Mouse (Mus musculus) neural tube, embryonic 15.5 days (tissue): Measurements from ENCODE around the gene Trim62. TPM values are rescaled to one million over a fixed set of nuclear protein-coding genes. Genes with fewer than 3 reads are reported as not detected.
A peak's percentile ranks its signal among the peaks of the same experiment; 100 is the strongest.

Experiments used
- ATAC-seq: fragments of 200-750 bp; cut with Nextera tagmentation; 2 replicates; pipeline ENCODE4 v1.8.0; 2017; ENCODE audit warnings: mild to moderate bottlenecking, moderate TSS enrichment, moderate library complexity; ENCODE audit not compliant: low FRiP score
- H3K27ac ChIP-seq: fragments of 300-500 bp; sonication (generic); replicated peaks from 2 replicates; pipeline ENCODE4 v1.5.1; 2015; ENCODE audit warnings: mild to moderate bottlenecking, inconsistent platforms
- H3K27me3 ChIP-seq: fragments of 300-500 bp; sonication (generic); replicated peaks from 2 replicates; pipeline ENCODE4 v1.6.1; 2015; ENCODE audit warnings: inconsistent platforms
- H3K36me3 ChIP-seq: fragments of 300-500 bp; sonication (generic); 2 replicates; pipeline ENCODE4 v1.6.1; 2015; ENCODE audit warnings: inconsistent platforms
- H3K4me1 ChIP-seq: fragments of 300-500 bp; sonication (generic); 2 replicates; pipeline ENCODE4 v1.6.1; 2015; ENCODE audit warnings: inconsistent platforms
- H3K4me2 ChIP-seq: fragments of 300-500 bp; sonication (generic); 2 replicates; pipeline ENCODE4 v1.6.1; 2015; ENCODE audit warnings: inconsistent platforms, mild to moderate bottlenecking, moderate library complexity
- H3K4me3 ChIP-seq: fragments of 300-500 bp; sonication (generic); replicated peaks from 2 replicates; pipeline ENCODE4 v1.5.1; 2015; ENCODE audit warnings: mild to moderate bottlenecking, inconsistent platforms
- H3K9ac ChIP-seq: fragments of 300-500 bp; sonication (generic); replicated peaks from 2 replicates; pipeline ENCODE4 v1.6.1; 2015; ENCODE audit warnings: mild to moderate bottlenecking, inconsistent platforms
- H3K9me3 ChIP-seq: fragments of 300-500 bp; sonication (generic); replicated peaks from 2 replicates; pipeline ENCODE4 v1.6.1; 2016; ENCODE audit warnings: inconsistent platforms
- WGBS: fragments of 180-500 bp; shearing (Covaris S2); methylation state at CpG from one replicate; pipeline ENCODE4 v1.1.7; 2015; ENCODE audit warnings: mixed read lengths; 5-methylcytosine and 5-hydroxymethylcytosine counted together
- polyA plus RNA-seq: library from polyadenylated mRNA; unstranded; fragments of >200 nt; fragmentation: Nextera tagmentation; extraction: Ambion mirVana; gene quantifications from 2 replicates; pipeline ENCODE4 v1.2.1, GENCODE M21; 2015

The Trim62 gene
- polyA plus RNA-seq, 1 experiment from 2014 or later = 25.5 TPM

- no peaks in the 10 kb centered on the region for H3K9me3 ChIP-seq
- H3K4me2 ChIP-seq = peak overlapping the region; percentile 45
- WGBS = 63% methylated on average over 10 of the region's 10 CpGs
- 0 out of 2 replicates have a peak overlapping the region, but pooled peaks have one; percentile 17 for H3K9ac ChIP-seq
- no peak for ATAC-seq
- no peaks in the 10 kb centered on the region for H3K27me3 ChIP-seq
- H3K36me3 ChIP-seq = no peaks in the 10 kb centered on the region
- peaks cover 72% of the 10 kb centered on the region for H3K4me1 ChIP-seq
- 0 out of 2 replicates have a peak overlapping the region, but pooled peaks have one; percentile 28 for H3K27ac ChIP-seq
- H3K4me3 ChIP-seq = 0 out of 2 replicates have a peak overlapping the region, but pooled peaks have one; percentile 6
Measured at GRCm38 (mm10) chr4:128887026-128887425, 3.6 kb downstream of the Trim62 start.

- ATAC-seq = no peak
- H3K36me3 ChIP-seq = no peaks in the 10 kb centered on the region
- H3K4me2 ChIP-seq = peak overlapping the region; percentile 45
- no peaks in the 10 kb centered on the region for H3K27me3 ChIP-seq
- H3K4me1 ChIP-seq = peaks cover 74% of the 10 kb centered on the region
- WGBS = 26% methylated on average over 9 of the region's 9 CpGs
- H3K9me3 ChIP-seq = no peaks in the 10 kb centered on the region
- no peak overlapping the region for H3K9ac ChIP-seq
- H3K27ac ChIP-seq = 0 out of 2 replicates have a peak overlapping the region, but pooled peaks have one; percentile 28
- H3K4me3 ChIP-seq = no peak overlapping the region
Measured at GRCm38 (mm10) chr4:128887641-128888091, 4.3 kb downstream of the Trim62 start.

- Histone ChIP-seq H3K4me1 (peaks cover 70% of the 10 kb centered on the region), H3K4me2 (no peak overlapping the region), H3K36me3 (no peaks in the 10 kb centered on the region), H3K27me3 (no peaks in the 10 kb centered on the region), H3K9me3 (no peaks in the 10 kb centered on the region), H3K9ac (no peak overlapping the region), H3K27ac (0 out of 2 replicates have a peak overlapping the region, but pooled peaks have one; percentile 28), H3K4me3 (no peak overlapping the region)
- ATAC-seq = no peak
- 86% methylated on average over 6 of the region's 6 CpGs for WGBS
Measured at GRCm38 (mm10) chr4:128888436-128888990, 5.1 kb downstream of the Trim62 start.

- Histone ChIP-seq H3K4me3 (no peak overlapping the region), H3K27me3 (no peaks in the 10 kb centered on the region), H3K27ac (no peak overlapping the region), H3K4me2 (no peak overlapping the region), H3K9ac (no peak overlapping the region), H3K9me3 (no peaks in the 10 kb centered on the region), H3K4me1 (peaks cover 63% of the 10 kb centered on the region), H3K36me3 (no peaks in the 10 kb centered on the region)
- 84% methylated on average over 12 of the region's 12 CpGs for WGBS
- no peak for ATAC-seq
Measured at GRCm38 (mm10) chr4:128889752-128890630, 6.6 kb downstream of the Trim62 start.

- whole genome bisulfite sequencing = 8% methylated on average over 1 of the region's 1 CpGs
- no peak overlapping the region for H3K9ac ChIP-seq
- H3K27ac ChIP-seq = peak overlapping the region; percentile 48; the same call in 1 of the 2 replicates
- 0 out of 2 replicates have a peak, but pooled peaks have one; percentile 9 for ATAC-seq
- no peak overlapping the region for H3K4me3 ChIP-seq
- H3K4me1 ChIP-seq = peaks cover 51% of the 10 kb centered on the region
- H3K27me3 ChIP-seq = no peaks in the 10 kb centered on the region
- no peak overlapping the region for H3K4me2 ChIP-seq
- H3K9me3 ChIP-seq = no peaks in the 10 kb centered on the region
- H3K36me3 ChIP-seq = no peaks in the 10 kb centered on the region
Measured at GRCm38 (mm10) chr4:128891157-128891556, 7.8 kb downstream of the Trim62 start.

- 86% methylated on average over 6 of the region's 6 CpGs for WGBS
- Histone ChIP-seq H3K4me2 (no peak overlapping the region), H3K4me1 (peaks cover 45% of the 10 kb centered on the region), H3K27me3 (no peaks in the 10 kb centered on the region), H3K36me3 (no peaks in the 10 kb centered on the region), H3K27ac (0 out of 2 replicates have a peak overlapping the region, but pooled peaks have one; percentile 6), H3K4me3 (no peak overlapping the region), H3K9me3 (no peaks in the 10 kb centered on the region), H3K9ac (no peak overlapping the region)
- ATAC-seq = no peak
Measured at GRCm38 (mm10) chr4:128891746-128892145, 8.4 kb downstream of the Trim62 start.

- 0 out of 2 replicates have a peak, but pooled peaks cover 3% of the 10 kb centered on the region for H3K36me3 ChIP-seq
- H3K4me1 ChIP-seq = peaks cover 41% of the 10 kb centered on the region
- no peaks in the 10 kb centered on the region for H3K9me3 ChIP-seq
- WGBS = 80% methylated on average over 6 of the region's 6 CpGs
- no peak overlapping the region for H3K27ac ChIP-seq
- H3K27me3 ChIP-seq = no peaks in the 10 kb centered on the region
- no peak overlapping the region for H3K4me3 ChIP-seq
- no peak overlapping the region for H3K9ac ChIP-seq
- H3K4me2 ChIP-seq = no peak overlapping the region
- no peak for ATAC-seq
Measured at GRCm38 (mm10) chr4:128892188-128892587, 8.8 kb downstream of the Trim62 start.

DNA sequence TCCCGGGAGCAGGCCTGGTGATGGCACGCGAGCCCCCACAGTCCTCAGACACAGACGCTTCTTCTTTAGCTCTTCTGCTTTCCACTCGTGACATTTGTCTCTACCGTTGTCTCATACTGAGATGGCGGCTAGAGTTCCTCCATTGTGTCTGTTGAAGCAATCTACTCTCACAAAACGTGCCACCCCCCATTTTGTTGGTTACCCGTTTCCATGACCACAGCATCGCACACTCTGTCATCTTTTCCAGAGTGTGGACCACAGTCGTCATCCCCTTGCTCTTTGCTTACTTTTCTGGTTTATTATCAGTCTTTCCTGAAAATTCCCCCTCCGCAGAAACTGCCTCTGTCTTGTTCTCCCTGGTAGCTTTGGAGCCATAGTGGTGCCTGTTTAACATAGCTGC, 10.7 kb downstream of the Trim62 start:
- ATAC-seq = no peak
- no peak overlapping the region for H3K4me2 ChIP-seq
- H3K4me3 ChIP-seq = no peak overlapping the region
- H3K4me1 ChIP-seq = peaks cover 39% of the 10 kb centered on the region
- 0 out of 2 replicates have a peak, but pooled peaks cover 3% of the 10 kb centered on the region for H3K36me3 ChIP-seq
- no peak overlapping the region for H3K9ac ChIP-seq
- no peaks in the 10 kb centered on the region for H3K27me3 ChIP-seq
- H3K27ac ChIP-seq = no peak overlapping the region
- WGBS = 67% methylated on average over 12 of the region's 12 CpGs
- no peaks in the 10 kb centered on the region for H3K9me3 ChIP-seq

GRCm38 (mm10) chr4:128895841-128896240, 12.5 kb downstream of the Trim62 start:
- ATAC-seq = no peak

GRCm38 (mm10) chr4:128896667-128897066, 13.3 kb downstream of the Trim62 start:
- ATAC-seq = no peak
- H3K27me3 ChIP-seq = no peaks in the 10 kb centered on the region

More at GRCm38 (mm10) chr4:128895841-128896240, 12.5 kb downstream of the Trim62 start:
- Histone ChIP-seq H3K36me3 (peaks cover 8% of the 10 kb centered on the region), H3K9me3 (no peaks in the 10 kb centered on the region), H3K27ac (no peak overlapping the region), H3K27me3 (no peaks in the 10 kb centered on the region), H3K4me1 (peaks cover 47% of the 10 kb centered on the region), H3K4me2 (no peak overlapping the region), H3K4me3 (no peak overlapping the region), H3K9ac (no peak overlapping the region)
- 98% methylated on average over 4 of the region's 4 CpGs for WGBS

DNA sequence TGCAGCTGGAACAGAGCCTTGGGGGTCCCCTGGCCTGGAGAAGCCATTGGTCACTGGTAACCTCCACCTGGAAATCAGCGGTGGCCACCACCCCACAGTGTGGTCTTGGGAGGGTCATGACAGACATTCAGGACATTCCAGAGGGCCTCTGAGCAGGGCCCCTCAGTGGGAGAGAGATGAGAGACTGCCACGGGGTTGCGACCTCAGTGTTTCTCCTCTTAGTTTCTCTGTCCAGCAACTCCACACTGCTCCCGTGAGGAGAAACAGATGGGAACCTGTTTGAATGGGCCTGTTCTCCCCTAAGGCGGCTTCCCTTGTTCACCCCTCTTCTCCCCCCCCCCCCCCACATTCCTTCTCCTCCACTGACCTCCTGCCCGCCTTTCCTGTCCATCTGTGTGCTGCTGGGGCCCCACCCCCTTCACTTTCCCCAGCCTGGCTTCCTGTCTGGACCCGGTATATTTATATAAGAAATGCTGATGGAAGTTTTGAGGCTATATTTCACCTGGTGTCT, 14.6 kb downstream of the Trim62 start:
- ATAC-seq = no peak
- H3K36me3 ChIP-seq = peaks cover 23% of the 10 kb centered on the region
- WGBS = 26% methylated on average over 6 of the region's 7 CpGs
- H3K27ac ChIP-seq = peak overlapping the region; percentile 93
- no peak overlapping the region for H3K4me2 ChIP-seq
- no peak overlapping the region for H3K4me3 ChIP-seq
- H3K9ac ChIP-seq = no peak overlapping the region
- H3K27me3 ChIP-seq = no peaks in the 10 kb centered on the region
- H3K9me3 ChIP-seq = no peaks in the 10 kb centered on the region
- peaks cover 34% of the 10 kb centered on the region for H3K4me1 ChIP-seq

More at GRCm38 (mm10) chr4:128896667-128897066, 13.3 kb downstream of the Trim62 start:
- H3K36me3 ChIP-seq = peaks cover 15% of the 10 kb centered on the region
- H3K4me1 ChIP-seq = peaks cover 39% of the 10 kb centered on the region
- no peak overlapping the region for H3K4me3 ChIP-seq
- no peaks in the 10 kb centered on the region for H3K9me3 ChIP-seq
- no peak overlapping the region for H3K4me2 ChIP-seq
- no peak overlapping the region for H3K9ac ChIP-seq
- WGBS = 96% methylated on average over 10 of the region's 10 CpGs
- H3K27ac ChIP-seq = no peak overlapping the region
